Comparison of ENCODE assay signal across 8 mouse cellular contexts in genomic region chr2:156110627-156111357, GRCm38 (mm10). TPM values are rescaled to one million over a fixed set of nuclear protein-coding genes. Genes with fewer than 3 reads are reported as not detected.
A peak's percentile ranks its signal among the peaks of the same experiment; 100 is the strongest.
DNase-seq lines count a peak whose midpoint lies in the region; ATAC-seq and TF ChIP-seq lines count a peak whose summit lies in the region.

No protein-coding gene starts in this region.

- no peaks in the 10 kb centered on the region for H3K36me3 ChIP-seq in thymus, adult 2 months (ENCODE audit: control insufficient read depth, insufficient read depth, low read length)
- no peaks in the 10 kb centered on the region for H3K36me3 ChIP-seq in forebrain, postnatal 0 days (ENCODE audit: insufficient read depth)
- H3K36me3 ChIP-seq in midbrain, embryonic 15.5 days (replicated peaks): no peaks in the 10 kb centered on the region

- no peaks in the 10 kb centered on the region for H3K9me3 ChIP-seq in forebrain, postnatal 0 days (ENCODE audit: low read length)
- H3K9me3 ChIP-seq in midbrain, embryonic 15.5 days: no peaks in the 10 kb centered on the region

- peak overlapping the region; percentile 51; the same call in 1 of the 2 replicates for H3K27ac ChIP-seq in thymus, adult 2 months (ENCODE audit: control insufficient read depth, insufficient read depth, low read length)
- peak overlapping the region; percentile 93 for H3K27ac ChIP-seq in forebrain, postnatal 0 days (ENCODE audit: low read depth, low read length)
- H3K27ac ChIP-seq in midbrain, embryonic 15.5 days: peak overlapping the region; percentile 84

- peaks cover 5% of the 10 kb centered on the region for H3K4me1 ChIP-seq in thymus, adult 2 months (replicated peaks; ENCODE audit: control insufficient read depth, insufficient read depth, low read length)
- H3K4me1 ChIP-seq in forebrain, postnatal 0 days (ENCODE audit: insufficient read depth): peaks cover 8% of the 10 kb centered on the region
- H3K4me1 ChIP-seq in midbrain, embryonic 15.5 days: peaks cover 16% of the 10 kb centered on the region

- no peak for TF ChIP-seq POLR2A in thymus, adult 2 months (IDR thresholded peaks at IDR 0.05; ENCODE audit: control insufficient read depth, extremely low read depth, insufficient read depth, low read length, poor library complexity)

- H3K27me3 ChIP-seq in thymus, adult 2 months (ENCODE audit: control insufficient read depth, insufficient read depth, low read length): no peaks in the 10 kb centered on the region
- no peaks in the 10 kb centered on the region for H3K27me3 ChIP-seq in forebrain, postnatal 0 days (ENCODE audit: insufficient read depth, low read length)
- no peaks in the 10 kb centered on the region for H3K27me3 ChIP-seq in midbrain, embryonic 15.5 days (replicated peaks)

- H3K9ac ChIP-seq in forebrain, postnatal 0 days: peak overlapping the region; percentile 99
- peak overlapping the region; percentile 85 for H3K9ac ChIP-seq in midbrain, embryonic 15.5 days

- peak overlapping the region; percentile 87 for H3K4me3 ChIP-seq in thymus, adult 2 months (ENCODE audit: control insufficient read depth, insufficient read depth, low read length)
- H3K4me3 ChIP-seq in forebrain, postnatal 0 days (ENCODE audit: low read depth, low read length): peak overlapping the region; percentile 99
- peak overlapping the region; percentile 70 for H3K4me3 ChIP-seq in midbrain, embryonic 15.5 days

- H3K4me2 ChIP-seq in forebrain, postnatal 0 days (ENCODE audit: low read depth): peak overlapping the region; percentile 54
- peak overlapping the region; percentile 49 for H3K4me2 ChIP-seq in midbrain, embryonic 15.5 days

- no peak for TF ChIP-seq CTCF in thymus, adult 2 months (IDR thresholded peaks at IDR 0.05; ENCODE audit: borderline replicate concordance, control insufficient read depth, extremely low read depth, insufficient read depth, low read length, poor library complexity)
- no peak for TF ChIP-seq CTCF in forebrain, postnatal 0 days (IDR thresholded peaks at IDR 0.05; ENCODE audit: low read depth)

- peak; percentile 70 for ATAC-seq in forebrain, postnatal 0 days
- peak; percentile 84 for ATAC-seq in midbrain, embryonic 15.5 days (replicated peaks)

- peak; percentile 38 for DNase-seq in adrenal gland, adult 2 months
- no peak for DNase-seq in adrenal gland, postnatal 4 days (ENCODE audit: low spot score in 2 of 2)
- peak; percentile 25 for DNase-seq in thymus, adult 2 months
- DNase-seq in thymus, postnatal 10 days (ENCODE audit: low spot score in 2 of 2): no peak
- DNase-seq in forebrain, postnatal 0 days: peak; percentile 54
- peak; percentile 6 for DNase-seq in kidney, postnatal 14 days
- no peak for DNase-seq in yolk sac, embryonic 10.5 days (ENCODE audit: low spot score)

- WGBS in thymus, adult 2 months: under 1% methylated on average over 16 of the region's 16 CpGs
- WGBS in forebrain, postnatal 0 days: under 1% methylated on average over 16 of the region's 16 CpGs
- WGBS in midbrain, embryonic 15.5 days: under 1% methylated on average over 16 of the region's 16 CpGs

RNA-seq across cellular contexts. Expression of gene Cpne1, which starts 1.0 kb away (rescaled TPM):
- total RNA-seq in adrenal gland, adult 2 months (2021): 10 to 100 TPM; 48.8 to 53.9 TPM
- 87.7 and 97.8 TPM in 2 replicates for polyA plus RNA-seq in adrenal gland, adult 2 months (2012; rRNA removed)
- total RNA-seq in adrenal gland, postnatal 4 days (2021): 10 to 100 TPM; 25.5 to 27.7 TPM
- polyA plus RNA-seq in thymus, adult 2 months (2012; rRNA removed): 237 and 273 TPM in 2 replicates
- total RNA-seq in forebrain, postnatal 0 days (2014; rRNA removed): 29.5 and 30.4 TPM in 2 replicates
- 5.1 and 13.2 TPM in 2 replicates for polyA plus RNA-seq in forebrain, postnatal 0 days (2015; fragmentation: Nextera tagmentation; extraction: Ambion mirVana)
- polyA plus RNA-seq in midbrain, embryonic 15.5 days (2015; fragmentation: Nextera tagmentation; extraction: Ambion mirVana): 27.5 and 29.6 TPM in 2 replicates

RNA-seq across cellular contexts. Expression of gene Rbm12, which starts 1.0 kb away (rescaled TPM):
- total RNA-seq in adrenal gland, adult 2 months (2021): 10 to 100 TPM; 16.6 to 28.1 TPM
- polyA plus RNA-seq in adrenal gland, adult 2 months (2012; rRNA removed): 2.4 and 4.8 TPM in 2 replicates
- 10 to 100 TPM; 45.5 to 49.1 TPM for total RNA-seq in adrenal gland, postnatal 4 days (2021)
- 67.2 and 72.4 TPM in 2 replicates for polyA plus RNA-seq in thymus, adult 2 months (2012; rRNA removed)
- total RNA-seq in forebrain, postnatal 0 days (2014; rRNA removed): 28.6 and 31.6 TPM in 2 replicates
- polyA plus RNA-seq in forebrain, postnatal 0 days (2015; fragmentation: Nextera tagmentation; extraction: Ambion mirVana): 17.7 and 19.4 TPM in 2 replicates
- 25.8 and 26.6 TPM in 2 replicates for polyA plus RNA-seq in midbrain, embryonic 15.5 days (2015; fragmentation: Nextera tagmentation; extraction: Ambion mirVana)

RNA-seq across cellular contexts. Expression of gene Gm28036, which starts 16.1 kb away (rescaled TPM):
- 10 to 100 TPM; 14.6 to 21.1 TPM for total RNA-seq in adrenal gland, adult 2 months (2021)
- 2.3 and 3.4 TPM in 2 replicates for polyA plus RNA-seq in adrenal gland, adult 2 months (2012; rRNA removed)
- total RNA-seq in adrenal gland, postnatal 4 days (2021): 10 to 100 TPM; 36.7 to 44.4 TPM
- polyA plus RNA-seq in thymus, adult 2 months (2012; rRNA removed): 7.1 and 7.5 TPM in 2 replicates
- 14.4 and 20.5 TPM in 2 replicates for total RNA-seq in forebrain, postnatal 0 days (2014; rRNA removed)
- 8.6 and 13.0 TPM in 2 replicates for polyA plus RNA-seq in forebrain, postnatal 0 days (2015; fragmentation: Nextera tagmentation; extraction: Ambion mirVana)
- 15.6 and 20.9 TPM in 2 replicates for polyA plus RNA-seq in midbrain, embryonic 15.5 days (2015; fragmentation: Nextera tagmentation; extraction: Ambion mirVana)

RNA-seq across cellular contexts. Expression of gene Romo1, which starts 33.0 kb away (rescaled TPM):
- total RNA-seq in adrenal gland, adult 2 months (2021): 100 to 1,000 TPM; 233 to 376 TPM
- polyA plus RNA-seq in adrenal gland, adult 2 months (2012; rRNA removed): 407 and 417 TPM in 2 replicates
- total RNA-seq in adrenal gland, postnatal 4 days (2021): 100 to 1,000 TPM; 255 to 270 TPM
- polyA plus RNA-seq in thymus, adult 2 months (2012; rRNA removed): 214 and 241 TPM in 2 replicates
- 91.3 and 132 TPM in 2 replicates for total RNA-seq in forebrain, postnatal 0 days (2014; rRNA removed)
- 529 and 662 TPM in 2 replicates for polyA plus RNA-seq in forebrain, postnatal 0 days (2015; fragmentation: Nextera tagmentation; extraction: Ambion mirVana)
- 377 and 400 TPM in 2 replicates for polyA plus RNA-seq in midbrain, embryonic 15.5 days (2015; fragmentation: Nextera tagmentation; extraction: Ambion mirVana)

RNA-seq across cellular contexts. Expression of gene Nfs1, which starts 33.2 kb away (rescaled TPM):
- total RNA-seq in adrenal gland, adult 2 months (2021): 10 to 100 TPM; 76.7 to 90.3 TPM
- 123 and 134 TPM in 2 replicates for polyA plus RNA-seq in adrenal gland, adult 2 months (2012; rRNA removed)
- total RNA-seq in adrenal gland, postnatal 4 days (2021): 10 to 100 TPM; 67.9 to 74.5 TPM
- polyA plus RNA-seq in thymus, adult 2 months (2012; rRNA removed): 52.7 and 53.8 TPM in 2 replicates
- 41.9 and 42.7 TPM in 2 replicates for total RNA-seq in forebrain, postnatal 0 days (2014; rRNA removed)
- 41.2 and 48.6 TPM in 2 replicates for polyA plus RNA-seq in forebrain, postnatal 0 days (2015; fragmentation: Nextera tagmentation; extraction: Ambion mirVana)
- polyA plus RNA-seq in midbrain, embryonic 15.5 days (2015; fragmentation: Nextera tagmentation; extraction: Ambion mirVana): 35.4 and 35.8 TPM in 2 replicates

Comparison
In these comparisons a context has a peak if more than half of its experiments do, and no peak if none do; other contexts are left out.
1. DNase-seq: peak in adrenal gland, adult 2 months (single experiment), thymus, adult 2 months (single experiment), forebrain, postnatal 0 days (single experiment) and kidney, postnatal 14 days (single experiment); none in adrenal gland, postnatal 4 days (0 of 2), thymus, postnatal 10 days (0 of 2) and yolk sac, embryonic 10.5 days (single experiment).
2. Peak in every context shown above with its lines, with median percentiles within 50 percentile points of each other: H3K27ac ChIP-seq and H3K4me3 ChIP-seq.